Mouse (Mus musculus): ENCODE measurements around the gene Atp2a3.

Atp2a3 gene

DNA sequence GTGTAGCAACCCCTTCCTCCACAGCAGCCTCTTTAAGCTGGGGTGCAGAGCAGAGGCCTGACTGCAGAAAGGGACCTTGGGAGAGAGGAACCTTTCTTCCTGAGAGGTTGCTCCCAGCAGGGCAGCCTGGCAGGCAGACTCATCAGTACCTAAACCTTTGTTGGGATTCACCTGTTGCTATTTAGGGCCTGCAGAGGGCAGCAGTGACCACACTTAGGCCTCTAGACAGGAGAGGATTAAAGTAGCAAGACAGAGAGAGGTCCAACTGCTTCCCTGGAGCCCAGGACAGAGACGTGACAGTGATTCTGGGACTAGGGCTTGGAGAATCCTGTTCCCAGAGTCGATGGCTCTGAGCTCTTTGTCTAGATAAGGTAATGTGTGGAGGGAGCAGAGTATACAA, 45.4 kb downstream of the Atp2a3 start:
- in situ Hi-C loops (cut with MboI, MseI): loop anchor here (10.0 kb wide), 1 partner anchor 92 kb away; no protein-coding TSS in a partner anchor

- in situ Hi-C loops (cut with MboI, MseI): loop anchor here (10.0 kb wide), 1 partner anchor 92 kb away; no protein-coding TSS in a partner anchor
Measured at GRCm38 (mm10) chr11:73007113-73007512, 46.1 kb downstream of the Atp2a3 start.

DNA sequence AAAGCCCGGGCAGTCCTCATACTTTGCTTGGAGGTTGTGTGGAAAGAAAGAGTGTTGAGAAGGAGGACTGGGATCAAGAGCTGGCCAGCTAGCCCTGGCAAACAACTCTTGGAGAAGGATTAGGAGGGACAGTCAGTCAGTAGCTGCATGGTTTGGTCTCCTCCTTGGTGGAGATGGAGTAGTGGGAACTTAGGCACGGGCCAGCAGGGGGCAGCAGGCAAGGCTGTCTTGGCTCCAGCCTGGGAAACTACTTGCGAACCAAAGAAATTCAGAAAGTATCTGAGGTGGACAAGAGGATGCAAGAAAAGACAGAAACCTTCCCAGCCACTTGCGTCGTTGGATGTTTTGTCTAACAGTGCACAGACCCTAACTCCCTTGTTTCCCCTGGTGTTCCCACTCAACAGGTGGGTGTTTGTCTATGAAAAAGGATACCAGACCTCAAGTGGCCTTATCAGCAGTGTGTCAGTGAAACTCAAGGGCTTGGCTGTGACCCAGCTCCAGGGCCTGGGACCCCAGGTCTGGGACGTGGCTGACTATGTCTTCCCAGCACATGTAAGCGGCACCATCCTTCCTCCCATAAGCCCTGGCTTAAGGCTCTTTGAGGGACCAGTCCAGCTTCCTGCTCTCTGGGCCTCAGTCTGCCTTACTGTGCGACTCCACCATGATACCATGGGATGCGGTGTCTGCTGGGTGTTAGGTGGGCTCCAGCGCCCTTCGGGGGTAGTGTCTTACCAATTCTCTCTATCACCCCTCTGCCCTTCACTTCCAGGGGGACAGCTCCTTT, 46.9 kb downstream of the Atp2a3 start:
- in situ Hi-C loops (cut with MboI, MseI): loop anchor here (10.0 kb wide), 1 partner anchor 93 kb away; no protein-coding TSS in a partner anchor

DNA sequence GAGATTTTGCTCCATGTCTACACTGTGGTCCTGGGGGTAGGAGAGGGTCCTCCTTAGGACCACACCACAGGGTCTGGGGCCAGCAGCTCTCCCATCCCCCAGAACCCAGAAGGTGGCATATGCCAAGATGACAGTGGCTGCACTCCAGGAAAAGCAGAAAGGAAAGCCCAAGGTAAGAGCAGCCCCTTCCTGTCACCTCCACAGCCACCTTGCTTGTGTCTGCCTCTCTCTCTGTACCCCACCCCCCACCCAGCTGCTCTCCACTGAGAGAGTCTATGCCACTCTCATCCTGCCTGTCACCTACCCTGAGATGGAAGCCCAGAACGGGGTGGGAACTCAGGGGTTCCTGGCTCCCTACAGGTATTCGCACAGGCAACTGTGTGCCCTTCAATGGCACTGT, 47.9 kb downstream of the Atp2a3 start:
- in situ Hi-C loops (cut with MboI, MseI): loop anchor here (10.0 kb wide), 1 partner anchor 94 kb away; no protein-coding TSS in a partner anchor

DNA sequence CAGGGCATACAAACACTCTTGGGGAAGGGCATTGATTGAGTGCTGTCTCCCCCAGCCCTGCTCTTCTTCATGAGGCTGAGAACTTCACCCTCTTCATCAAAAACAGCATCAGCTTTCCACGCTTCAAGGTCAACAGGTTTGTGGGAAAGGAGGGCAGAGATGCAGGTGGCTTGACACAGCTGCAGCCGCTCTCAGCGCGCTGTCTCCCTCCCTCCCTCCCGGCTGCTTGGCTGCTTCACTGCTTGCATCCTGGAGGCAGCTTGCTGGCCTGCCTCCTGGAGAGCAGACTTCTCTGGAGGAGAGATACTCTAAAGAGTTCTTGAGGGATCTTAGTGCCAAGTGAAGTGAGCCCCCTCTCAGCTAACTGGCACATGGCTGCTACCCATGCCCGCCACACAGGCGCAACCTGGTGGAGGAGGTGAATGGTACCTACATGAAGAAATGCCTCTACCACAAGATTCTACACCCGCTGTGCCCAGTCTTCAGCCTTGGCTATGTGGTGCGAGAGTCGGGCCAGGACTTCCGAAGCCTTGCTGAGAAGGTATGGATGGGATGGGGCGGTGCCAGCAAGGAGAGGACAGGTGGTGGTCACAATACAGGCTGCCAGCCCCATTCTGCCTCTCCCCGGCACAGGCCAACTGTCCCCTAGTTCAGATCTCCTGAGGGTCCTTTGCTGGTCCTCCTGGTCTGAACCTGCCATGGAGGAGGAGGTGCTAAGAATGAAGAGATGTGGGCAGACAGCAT, 48.7 kb downstream of the Atp2a3 start:
- in situ Hi-C loops (cut with MboI, MseI): loop anchor here (5.0 to 10.0 kb wide), 2 partner anchors 95 to 98 kb away; no protein-coding TSS in a partner anchor

GRCm38 (mm10) chr11:73013981-73014380, 53.0 kb downstream of the Atp2a3 start:
- in situ Hi-C loops (cut with MboI, MseI): loop anchor here (5.0 kb wide), 1 partner anchor 93 kb away; no protein-coding TSS in a partner anchor

DNA sequence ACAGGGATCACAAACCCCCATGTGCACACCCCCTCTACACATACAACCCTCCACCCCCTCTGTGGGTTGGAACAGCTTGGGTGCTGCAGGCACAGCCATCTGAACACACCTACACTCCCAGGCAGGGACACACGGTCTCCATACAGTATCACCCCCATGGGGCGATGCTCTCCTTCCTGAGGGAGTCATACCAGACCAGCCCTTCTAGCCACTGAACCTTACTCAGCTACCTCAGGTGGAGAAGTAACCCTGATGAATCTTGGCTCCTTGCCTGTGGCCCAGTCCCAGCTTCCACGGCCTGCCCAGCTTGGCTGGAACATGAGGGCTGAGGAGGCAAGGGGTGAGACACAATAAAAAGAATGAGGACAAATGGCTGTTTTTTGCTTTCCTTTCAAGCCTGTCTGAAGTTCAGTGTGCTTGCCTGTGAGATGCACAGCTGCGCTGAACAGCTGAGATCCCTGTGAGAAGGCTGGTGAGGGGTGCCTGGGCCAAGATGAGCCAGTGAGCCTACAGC, 53.9 kb downstream of the Atp2a3 start:
- in situ Hi-C loops (cut with MboI, MseI): loop anchor here (5.0 kb wide), 1 partner anchor 92 kb away; no protein-coding TSS in a partner anchor

GRCm38 (mm10) chr11:73015391-73016102, 54.6 kb downstream of the Atp2a3 start:
- in situ Hi-C loops (cut with MboI, MseI): no loop called here

- in situ Hi-C loops (cut with MboI, MseI): no loop called here
Measured at GRCm38 (mm10) chr11:73016103-73016420, 55.1 kb downstream of the Atp2a3 start.

- in situ Hi-C loops (cut with MboI, MseI): no loop called here
Measured at GRCm38 (mm10) chr11:73018471-73019146, 57.6 kb downstream of the Atp2a3 start, which contains the start of gene Camkk1. Gene Camkk1, plus strand, starts transcription at chr11:73019008.

GRCm38 (mm10) chr11:73019147-73019795, 58.3 kb downstream of the Atp2a3 start:
- in situ Hi-C loops (cut with MboI, MseI): no loop called here

DNA sequence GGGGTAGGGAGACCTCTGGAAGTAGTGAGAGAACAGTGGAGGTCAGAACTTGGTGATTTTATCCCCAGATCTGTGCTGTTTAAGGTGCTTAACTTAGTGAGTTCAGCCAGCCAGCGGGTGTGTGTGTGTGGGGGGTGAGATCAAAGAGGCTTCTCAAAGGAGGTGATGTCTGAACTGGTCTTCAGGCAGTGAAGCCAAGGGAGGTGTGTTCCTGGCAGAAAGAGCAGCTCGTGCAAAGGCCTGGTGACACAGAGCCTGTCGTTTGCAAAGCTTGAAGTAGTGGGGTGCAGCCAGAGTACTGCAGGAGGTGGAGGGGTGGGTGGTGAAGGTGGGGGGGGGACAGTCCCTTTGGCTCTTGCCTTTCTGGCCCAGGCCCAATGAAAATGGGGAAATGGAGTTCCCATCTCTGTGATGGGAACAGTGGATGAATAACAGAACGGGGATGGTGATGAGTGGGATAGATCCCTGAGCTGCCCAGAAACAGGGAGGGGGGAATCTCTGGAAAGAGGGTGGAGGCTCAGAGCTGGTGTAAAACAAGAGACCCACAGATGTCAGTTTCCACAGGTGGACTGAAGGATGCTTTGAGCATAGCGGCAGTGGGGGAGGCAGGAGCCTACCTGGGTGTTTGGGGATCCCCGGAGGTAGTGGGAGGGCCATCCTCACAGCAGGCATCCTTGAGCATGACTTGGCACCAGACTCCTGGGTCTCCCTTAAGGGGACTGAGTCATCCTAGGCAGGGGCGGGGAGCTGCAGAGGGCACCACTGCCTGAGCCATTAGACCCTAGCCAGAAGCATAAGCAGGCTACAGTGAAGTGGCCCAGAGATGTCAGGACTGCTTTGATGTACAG, 60.2 kb downstream of the Atp2a3 start:
- in situ Hi-C loops (cut with MboI, MseI): no loop called here

DNA sequence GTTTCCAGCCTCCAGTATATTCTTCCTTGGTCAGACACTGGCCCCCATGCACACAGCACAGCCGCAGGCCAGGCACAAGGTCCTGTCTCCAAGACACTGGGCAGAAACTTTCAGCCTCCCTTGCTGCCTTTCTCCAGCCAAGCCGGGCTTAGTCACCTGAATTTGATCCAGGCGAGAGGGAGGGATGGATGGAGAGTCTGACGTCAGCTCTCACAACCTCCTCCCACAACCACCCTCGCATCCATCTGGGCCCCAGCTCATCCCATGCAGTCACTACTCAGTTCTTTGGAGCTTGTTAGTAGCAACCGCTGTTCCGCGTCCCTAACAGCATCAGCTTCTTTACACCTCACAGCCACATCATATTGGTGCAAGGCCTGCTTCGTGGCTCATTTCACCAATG, 62.1 kb downstream of the Atp2a3 start:
- in situ Hi-C loops (cut with MboI, MseI): no loop called here

GRCm38 (mm10) chr11:73023827-73024226, 62.9 kb downstream of the Atp2a3 start:
- in situ Hi-C loops (cut with MboI, MseI): no loop called here

GRCm38 (mm10) chr11:73024236-73024904, 63.4 kb downstream of the Atp2a3 start:
- in situ Hi-C loops (cut with MboI, MseI): no loop called here

- in situ Hi-C loops (cut with MboI, MseI): no loop called here
Measured at GRCm38 (mm10) chr11:73026961-73027360, 66.0 kb downstream of the Atp2a3 start.

DNA sequence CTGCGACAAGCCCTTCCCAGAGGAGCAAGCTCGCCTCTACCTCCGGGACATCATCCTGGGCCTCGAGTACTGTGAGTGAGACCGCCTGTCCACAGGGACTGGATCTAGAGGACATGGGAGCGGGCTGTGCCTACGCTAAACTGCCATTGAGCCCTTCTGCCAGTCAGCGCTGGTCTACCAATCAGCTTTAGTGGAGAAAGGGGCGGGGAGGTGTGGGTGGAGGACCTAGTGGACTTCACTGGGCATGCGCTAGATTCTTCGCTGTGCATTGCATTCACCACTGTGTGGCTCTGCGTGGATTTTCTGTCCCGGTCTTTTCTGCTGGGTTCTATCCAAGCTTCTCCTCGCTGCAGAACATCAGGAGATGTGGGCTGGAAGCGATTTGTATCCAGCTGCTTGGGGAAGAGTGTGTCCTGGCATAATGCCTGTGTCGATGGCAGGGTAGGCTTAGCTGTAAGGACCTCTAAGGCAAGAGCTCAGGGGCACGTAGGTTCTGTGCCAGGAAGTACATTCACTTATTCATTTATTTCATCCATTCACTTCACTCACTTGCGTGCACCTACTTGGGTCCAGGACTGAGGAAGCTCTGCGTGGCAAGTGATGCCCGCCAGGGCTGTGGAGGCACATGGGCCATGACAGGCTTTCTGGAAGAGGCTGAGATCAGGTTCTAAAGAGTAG, 70.0 kb downstream of the Atp2a3 start:
- in situ Hi-C loops (cut with MboI, MseI): no loop called here

DNA sequence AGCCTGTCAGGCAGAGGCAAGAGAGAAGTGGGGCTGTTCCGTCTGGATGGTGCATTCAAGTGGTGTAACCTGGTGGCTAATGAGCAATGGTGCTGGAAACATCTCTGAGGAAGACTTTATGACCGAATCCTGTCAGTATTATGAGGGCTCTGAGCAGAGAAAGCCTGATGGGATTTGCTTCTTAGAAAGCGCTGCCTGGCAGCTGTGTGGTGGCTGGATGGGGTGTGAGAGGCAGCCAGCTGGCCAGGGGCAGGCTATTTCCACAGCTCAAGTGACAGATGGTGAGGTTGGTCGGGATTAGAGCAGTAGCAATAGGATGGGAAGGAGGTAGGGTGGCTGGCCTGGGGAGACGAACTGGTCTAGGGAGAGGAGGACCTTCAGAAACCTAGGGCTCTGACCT, 70.6 kb downstream of the Atp2a3 start:
- in situ Hi-C loops (cut with MboI, MseI): no loop called here

- in situ Hi-C loops (cut with MboI, MseI): no loop called here
Measured at GRCm38 (mm10) chr11:73036077-73036476, 75.1 kb downstream of the Atp2a3 start.

Measured in T-helper 1 cell (primary cell).